Mouse (Mus musculus): ENCODE measurements around the gene Katnbl1.

The Katnbl1 gene

GRCm38 (mm10) chr2:112378973-112379898, at the start of gene Katnbl1:
Gene Katnbl1, plus strand, starts transcription at chr2:112379211.
- peak; percentile 95 for DNase-seq (ENCODE audit: low read depth)

- no peak for DNase-seq (ENCODE audit: low read depth)
Measured at GRCm38 (mm10) chr2:112332051-112332898, 46.7 kb upstream of the Katnbl1 start.

DNA sequence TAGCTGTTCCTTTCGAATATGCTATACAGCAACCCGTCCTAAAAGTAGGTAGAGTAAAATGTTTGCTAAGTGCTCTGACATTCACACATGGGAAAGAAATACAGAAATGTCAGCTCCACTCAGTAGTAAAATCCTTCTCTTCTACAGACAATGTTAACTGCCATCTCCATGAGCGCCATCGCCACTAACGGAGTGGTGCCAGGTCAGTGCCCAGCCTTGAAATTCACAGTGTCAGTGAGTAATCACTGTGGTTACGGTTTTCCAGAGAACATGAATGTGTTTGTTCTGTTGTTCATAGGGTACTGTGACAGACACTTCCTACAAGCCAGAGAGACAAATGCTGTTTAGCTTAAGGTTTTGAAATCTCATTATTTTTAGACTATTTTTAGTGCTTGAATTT, 41.8 kb upstream of the Katnbl1 start:
- DNase-seq (ENCODE audit: low read depth) = no peak

DNA sequence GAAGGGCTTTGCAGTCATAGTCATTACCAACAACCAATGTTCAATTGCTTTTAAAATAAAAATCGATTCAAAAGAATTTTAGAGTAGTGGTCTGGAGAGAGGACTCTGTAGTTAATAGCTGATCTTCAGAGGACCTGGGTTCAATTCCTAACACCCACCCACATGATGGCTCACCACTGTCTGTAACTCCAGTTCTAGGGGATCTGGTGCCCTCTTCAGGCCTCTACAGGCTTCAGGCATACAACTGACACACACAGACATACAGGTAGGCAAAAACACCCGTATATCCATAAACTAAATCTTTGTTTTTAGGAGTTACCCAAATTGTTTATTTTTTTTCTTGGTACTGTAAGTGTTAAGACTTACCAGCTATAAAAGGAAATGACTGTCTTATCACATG, 39.3 kb upstream of the Katnbl1 start:
- peak; percentile 18 for DNase-seq (ENCODE audit: low read depth)

- DNase-seq (ENCODE audit: low read depth) = no peak
Measured at GRCm38 (mm10) chr2:112341117-112341516, 37.9 kb upstream of the Katnbl1 start.

- no peak for DNase-seq (ENCODE audit: low read depth)
Measured at GRCm38 (mm10) chr2:112348246-112348645, 30.8 kb upstream of the Katnbl1 start.

DNA sequence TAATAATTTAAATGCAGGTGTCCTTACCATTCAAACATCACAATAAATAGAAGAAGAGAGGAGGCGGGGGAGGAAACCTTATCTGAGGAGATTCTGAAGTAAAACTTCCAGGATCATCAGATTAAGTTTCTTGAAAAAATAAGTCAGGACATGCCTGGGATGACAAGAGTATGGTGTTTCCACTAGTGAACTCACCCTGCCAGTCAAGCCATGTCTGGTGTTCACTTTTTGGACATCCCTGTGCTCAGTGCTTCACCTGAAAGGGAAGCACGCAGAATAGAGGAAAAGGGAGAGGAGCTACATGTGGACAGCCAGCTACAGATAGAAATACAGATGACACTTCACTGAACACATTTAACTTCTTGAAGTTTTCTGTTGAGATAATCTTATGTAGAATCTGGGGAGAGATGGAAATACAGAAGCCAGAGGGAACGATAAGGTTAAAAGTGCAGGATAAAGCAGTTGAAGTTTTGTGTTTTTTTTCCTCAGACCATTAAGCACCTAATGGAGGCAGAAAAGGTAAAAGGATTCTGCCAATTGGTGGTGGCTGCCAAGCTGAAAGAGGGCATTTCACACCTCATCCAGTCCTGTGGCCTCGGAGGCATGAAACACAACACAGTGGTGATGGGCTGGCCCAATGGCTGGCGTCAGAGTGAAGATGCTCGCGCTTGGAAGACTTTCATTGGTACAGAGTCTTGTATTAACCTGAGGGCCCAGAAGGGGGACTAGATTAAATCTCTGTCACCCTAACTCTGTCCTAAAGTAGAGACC, 25.1 kb upstream of the Katnbl1 start:
- DNase-seq (ENCODE audit: low read depth) = no peak

GRCm38 (mm10) chr2:112359611-112360010, 19.4 kb upstream of the Katnbl1 start:
- no peak for DNase-seq (ENCODE audit: low read depth)

- no peak for DNase-seq (ENCODE audit: low read depth)
Measured at GRCm38 (mm10) chr2:112360012-112360780, 18.8 kb upstream of the Katnbl1 start.

GRCm38 (mm10) chr2:112360781-112361169, 18.2 kb upstream of the Katnbl1 start:
- no peak for DNase-seq (ENCODE audit: low read depth)

- no peak for DNase-seq (ENCODE audit: low read depth)
Measured at GRCm38 (mm10) chr2:112367222-112367621, 11.8 kb upstream of the Katnbl1 start.

DNA sequence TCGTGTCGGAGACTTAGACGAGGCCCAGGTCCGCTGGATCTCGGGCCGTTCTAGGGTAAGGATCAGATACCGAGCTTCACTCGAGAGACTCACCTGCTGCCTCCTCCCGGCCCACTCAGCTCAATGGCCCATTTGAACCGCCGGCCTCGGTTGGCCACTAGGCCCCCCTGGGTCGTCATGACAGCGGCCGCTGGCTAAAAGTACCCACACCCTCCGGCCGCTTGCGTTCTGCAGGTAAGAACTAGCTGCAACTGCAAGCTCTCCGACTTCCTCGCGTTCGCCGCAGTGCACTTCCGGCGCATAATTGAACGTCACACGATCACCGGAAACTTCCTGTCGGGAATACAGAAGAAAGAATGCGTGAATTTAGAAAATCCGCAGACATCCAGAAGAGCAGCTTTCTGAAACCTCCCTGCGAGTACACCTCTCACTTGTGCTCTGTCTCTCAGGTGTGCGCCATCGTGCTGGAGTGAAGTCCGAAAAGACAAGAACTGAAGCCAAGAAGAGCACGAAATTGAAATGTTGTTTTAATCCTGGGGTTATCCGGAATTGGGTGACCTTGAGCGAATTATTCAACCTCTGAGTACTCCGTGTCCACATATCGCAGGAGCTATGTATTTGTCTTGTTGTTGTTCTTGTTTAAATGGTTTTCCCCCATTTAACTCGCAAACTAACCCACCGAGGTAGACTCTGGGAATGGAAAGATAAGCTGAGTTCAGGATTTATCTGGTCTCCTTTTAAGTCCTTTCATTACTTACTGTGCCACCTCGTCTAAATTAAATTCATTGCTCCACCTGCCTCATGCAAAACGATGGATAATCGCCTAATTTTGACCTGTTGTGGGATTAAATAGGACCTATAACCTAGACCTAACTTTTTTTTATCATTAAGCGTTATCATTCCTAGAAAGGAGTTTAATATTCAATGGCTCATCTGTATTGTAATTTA, 11.0 kb upstream of the Katnbl1 start, which contains the start of gene Emc4:
Emc4 (minus strand) TSS at position 302 of the 948 bp plus-strand sequence.
- DNase-seq (ENCODE audit: low read depth) = peak; percentile 87

GRCm38 (mm10) chr2:112369941-112370340, 9.1 kb upstream of the Katnbl1 start:
- no peak for DNase-seq (ENCODE audit: low read depth)

DNA sequence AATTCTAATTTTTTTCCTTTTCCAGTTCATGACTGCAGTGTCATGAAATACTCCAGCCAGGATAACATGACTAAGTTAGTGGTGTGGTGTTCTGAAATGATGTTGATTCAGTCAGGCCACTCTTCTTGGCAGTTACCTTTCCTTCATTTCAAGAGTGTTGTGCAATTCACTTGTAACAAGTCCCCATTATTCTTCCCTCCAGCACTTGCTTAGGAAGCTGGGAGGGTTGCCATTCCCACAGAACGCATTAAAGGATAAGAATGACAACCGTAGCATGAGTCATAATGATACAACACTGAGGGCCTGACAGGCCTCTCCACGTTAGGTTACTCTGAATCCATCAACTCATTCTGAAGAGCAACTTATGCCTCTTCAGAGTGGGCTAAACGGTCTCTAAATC, 5.9 kb upstream of the Katnbl1 start:
- DNase-seq (ENCODE audit: low read depth) = no peak

- no peak for DNase-seq (ENCODE audit: low read depth)
Measured at GRCm38 (mm10) chr2:112374610-112375009, 4.4 kb upstream of the Katnbl1 start.

DNA sequence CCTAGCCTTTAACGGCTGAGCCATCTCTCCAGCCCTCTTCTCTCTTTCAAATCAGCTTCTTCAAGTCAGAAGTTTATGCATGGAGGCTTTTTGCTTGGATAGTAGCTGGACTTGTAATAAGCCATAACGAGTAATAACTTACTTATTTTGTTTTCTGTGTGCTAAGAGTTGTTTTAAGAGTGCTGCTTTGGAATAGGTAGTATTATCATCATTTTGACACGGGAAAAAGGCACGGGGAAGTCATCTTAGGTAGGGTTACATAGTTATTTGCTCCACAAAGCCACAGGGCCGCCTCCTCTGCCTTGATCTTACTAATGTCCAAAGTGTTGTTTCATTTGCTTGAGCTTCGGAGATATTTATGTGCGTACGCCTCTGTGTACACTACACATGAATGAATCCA, 1.1 kb downstream of the Katnbl1 start:
- no peak for DNase-seq (ENCODE audit: low read depth)

DNA sequence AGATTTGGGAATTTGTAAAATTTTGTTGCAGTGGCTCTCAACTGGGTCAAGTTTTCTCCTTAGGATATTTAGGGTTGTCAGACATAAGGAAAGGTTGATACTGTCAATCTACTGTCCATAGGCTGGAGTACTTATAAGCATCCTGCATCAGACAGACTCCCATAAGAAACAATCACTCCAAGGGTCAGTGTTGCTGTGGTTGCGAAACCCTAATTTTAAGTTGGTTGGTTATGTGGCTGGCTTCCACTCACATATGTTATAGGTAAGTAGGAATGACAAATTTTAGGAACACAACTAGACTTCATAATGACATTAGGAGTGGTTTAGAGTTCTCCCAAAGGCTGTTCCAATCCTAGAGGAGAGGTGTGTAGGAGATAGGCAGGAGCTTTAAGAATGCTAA, 2.2 kb downstream of the Katnbl1 start:
- DNase-seq (ENCODE audit: low read depth) = no peak

- DNase-seq (ENCODE audit: low read depth) = no peak
Measured at GRCm38 (mm10) chr2:112390843-112391242, 11.8 kb downstream of the Katnbl1 start.

GRCm38 (mm10) chr2:112391346-112392000, 12.5 kb downstream of the Katnbl1 start:
- DNase-seq (ENCODE audit: low read depth) = no peak

DNA sequence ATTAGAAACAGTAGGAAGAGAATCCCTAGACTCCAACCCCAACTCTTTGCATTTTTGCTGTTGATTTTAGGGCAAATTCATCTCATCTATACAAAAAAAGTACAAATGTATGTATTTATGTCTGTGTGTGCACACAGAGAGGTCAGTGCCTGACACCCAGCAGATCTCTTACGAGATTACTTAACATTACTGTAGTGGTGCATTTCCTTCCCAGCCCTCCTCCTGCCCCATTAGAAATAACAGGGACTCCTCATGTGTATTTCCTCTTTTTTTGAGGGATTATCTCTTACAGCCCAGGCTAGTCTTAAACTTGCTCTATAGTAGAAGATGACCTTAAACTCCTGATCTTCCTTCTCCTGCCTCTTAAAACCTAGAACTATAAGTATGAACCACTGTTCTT, 13.7 kb downstream of the Katnbl1 start:
- DNase-seq (ENCODE audit: low read depth) = no peak

Measured in naive thymus-derived CD4-positive, alpha-beta T cell, adult 2 months (primary cell).